Mouse (Mus musculus) heart, postnatal 10 days (tissue): ENCODE measurements around the gene P4ha2. TPM values are rescaled to one million over a fixed set of nuclear protein-coding genes. Genes with fewer than 3 reads are reported as not detected.

Source experiments
- DNase-seq, 2 experiments: peaks; one replicate each; pipeline ENCODE4 v3.0.0; 2021
- intact Hi-C: fragments of 180-260 bp; cut with DNase I; formaldehyde crosslinking; loops from one replicate; pipeline ENCODE4 v1.15.1; 2025
- total RNA-seq, 2 experiments: library from RNA; stranded (reverse); gene quantifications; 2 replicates each; pipeline ENCODE4 v1.2.3; 2021

Gene P4ha2
- total RNA-seq, 2 experiments from 2014 or later = 36.8 to 37.0 TPM

DNA sequence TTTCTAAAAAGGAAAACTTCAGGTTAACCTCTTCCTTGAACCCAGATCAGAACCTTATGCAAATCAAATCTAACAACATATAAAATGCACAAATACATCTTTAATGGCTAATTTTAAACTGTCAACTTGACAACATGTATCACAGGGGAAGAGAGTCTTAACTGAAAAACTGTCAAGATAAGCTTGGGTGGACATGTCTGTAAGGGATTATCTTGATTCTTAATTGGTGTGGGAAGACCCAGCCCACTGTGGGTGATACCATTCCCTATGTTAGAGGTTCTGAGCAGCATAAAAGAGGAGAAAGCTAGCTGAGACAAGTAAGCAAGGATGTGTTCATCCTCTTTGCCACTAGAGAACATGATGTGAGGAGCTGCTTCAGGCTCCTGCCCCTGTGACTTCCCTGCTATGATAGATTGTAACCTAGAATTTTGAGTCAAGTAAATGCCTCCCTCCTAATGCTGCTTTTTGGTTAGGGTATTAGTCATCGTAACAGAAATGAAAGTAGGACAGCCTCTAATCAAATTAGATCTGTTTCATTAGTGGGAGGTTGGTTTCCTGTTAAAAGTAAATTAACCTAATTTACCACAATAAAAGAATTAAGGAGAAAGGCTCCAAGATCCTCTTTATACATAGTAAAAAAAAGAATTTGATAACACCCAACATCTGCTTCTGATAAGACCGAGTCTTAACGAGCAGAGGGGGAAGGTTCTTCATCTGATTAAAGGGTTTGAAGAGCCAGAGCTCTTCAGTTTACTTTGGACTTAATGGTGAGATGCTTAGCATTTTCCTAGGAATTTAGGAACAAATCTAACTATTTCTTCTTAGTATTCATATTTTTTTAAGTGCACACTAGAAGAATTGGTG, 69.8 kb downstream of the P4ha2 start:
- intact Hi-C loops = no loop called here
- no peak for DNase-seq

DNA sequence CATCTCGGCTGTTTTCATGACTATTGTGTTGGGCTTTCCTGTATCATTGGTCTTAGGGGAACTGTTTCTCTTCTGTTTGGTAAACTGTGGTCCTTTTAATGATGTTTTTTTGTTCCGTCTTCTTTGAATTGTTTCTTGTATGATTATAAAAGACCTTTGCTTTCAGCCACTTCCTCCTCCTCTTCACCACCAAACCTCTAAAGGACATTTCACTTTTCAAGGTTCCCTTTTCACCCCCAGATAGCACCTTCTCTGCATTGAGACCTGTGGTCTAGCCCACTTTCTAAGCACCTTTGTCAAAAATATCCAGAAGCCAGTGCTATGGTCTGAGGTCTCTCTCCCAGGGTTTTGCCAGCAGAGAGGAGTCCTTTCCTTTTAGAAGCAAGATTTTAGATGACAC, 71.3 kb downstream of the P4ha2 start:
- intact Hi-C loops = no loop called here

GRCm38 (mm10) chr11:54174226-54174625, 74.3 kb downstream of the P4ha2 start:
- intact Hi-C loops = no loop called here
- no peak for DNase-seq

More for the DNA sequence above, 71.3 kb downstream of the P4ha2 start:
- no peak for DNase-seq

DNA sequence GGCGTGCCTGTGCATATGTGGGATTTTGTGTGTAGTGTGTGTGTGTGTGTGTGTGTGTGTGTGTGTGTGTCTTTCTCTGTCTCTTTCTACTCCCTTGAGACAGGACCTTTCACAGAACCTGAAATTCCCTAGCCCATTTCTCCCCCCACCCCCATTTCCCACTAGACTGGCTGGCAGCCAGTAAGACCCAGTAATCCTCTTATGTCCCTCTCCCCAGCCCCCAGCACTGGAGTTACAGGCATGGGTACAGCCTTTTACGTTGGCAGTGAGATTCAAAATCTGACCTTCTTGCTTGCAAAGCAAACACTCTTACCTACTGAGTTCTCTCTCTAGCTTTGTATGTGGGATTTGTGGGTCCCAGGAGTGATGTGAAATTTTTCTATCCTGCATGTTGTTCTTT, 75.0 kb downstream of the P4ha2 start:
- intact Hi-C loops = no loop called here

More for the DNA sequence above, 75.0 kb downstream of the P4ha2 start:
- no peak for DNase-seq

Other genes starting within 250 kb of the P4ha2 start
- 1 to 10 TPM; 1.9 to 2.0 TPM for gene Gm12216, start 240.8 kb upstream of the P4ha2 start, total RNA-seq
- 10 to 100 TPM; 18.3 to 20.9 TPM for gene Slc22a5, start 208.4 kb upstream of the P4ha2 start, total RNA-seq
- gene Slc22a21, start 119.8 kb upstream of the P4ha2 start, total RNA-seq = 1 to 10 TPM; 2.1 to 2.2 TPM
- gene Slc22a4, start 72.0 kb upstream of the P4ha2 start, total RNA-seq = 1 to 10 TPM; 1.9 to 2.2 TPM
- 10 to 100 TPM; 23.4 to 28.2 TPM for gene Pdlim4, start 31.1 kb upstream of the P4ha2 start, total RNA-seq
- not detected for gene Csf2, start 149.6 kb downstream of the P4ha2 start, total RNA-seq
- gene Il3, start 167.2 kb downstream of the P4ha2 start, total RNA-seq = not detected
- under 1 TPM; 0.27 to 0.45 TPM for gene Acsl6, start 203.7 kb downstream of the P4ha2 start, total RNA-seq